Mouse (Mus musculus): ENCODE measurements around the gene Zfp235. TPM values are rescaled to one million over a fixed set of nuclear protein-coding genes. Genes with fewer than 3 reads are reported as not detected.

Zfp235 gene
- polyA plus RNA-seq, 1 experiment from 2014 or later = 22.0 TPM

DNA sequence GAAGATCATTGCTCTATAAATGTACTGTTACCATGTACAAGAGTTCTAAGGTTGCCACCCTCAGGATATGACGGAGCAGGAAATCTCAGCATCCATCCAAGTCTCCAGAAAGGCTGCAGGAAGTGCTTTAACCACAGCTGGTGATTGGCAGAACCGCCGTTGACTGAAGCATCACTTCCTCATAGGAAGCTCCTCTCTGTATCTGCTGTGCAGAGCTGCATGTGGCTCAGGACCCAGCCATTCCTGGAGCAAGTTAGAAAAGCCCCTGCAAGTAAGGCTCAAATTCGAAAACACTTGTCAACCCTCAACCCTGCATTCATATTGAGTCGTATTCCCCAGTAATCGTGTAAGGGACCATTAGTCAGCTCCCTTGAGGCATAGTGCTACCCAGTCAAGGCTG is 8.6 kb downstream of the Zfp235 start:
- Histone ChIP-seq H3K4me1 (no peaks in the 10 kb centered on the region), H3K27me3 (no peaks in the 10 kb centered on the region), H3K9me3 (peaks cover 16% of the 10 kb centered on the region), H3K36me3 (peaks cover 52% of the 10 kb centered on the region), H3K4me3 (no peak overlapping the region), H3K4me2 (replicated peaks) (no peak overlapping the region), H3K9ac (no peak overlapping the region), H3K27ac (no peak overlapping the region)
- ATAC-seq (ENCODE audit: low FRiP score, low read depth) = no peak
- WGBS = 92% methylated on average over 6 of the region's 6 CpGs

- H3K4me1 ChIP-seq = no peaks in the 10 kb centered on the region
- H3K4me3 ChIP-seq = no peak overlapping the region
- no peak overlapping the region for H3K9ac ChIP-seq
- ATAC-seq (ENCODE audit: low FRiP score, low read depth) = no peak
- H3K27me3 ChIP-seq = no peaks in the 10 kb centered on the region
- WGBS = 7% methylated on average over 1 of the region's 1 CpGs
- no peak overlapping the region for H3K4me2 ChIP-seq (replicated peaks)
- no peak overlapping the region for H3K27ac ChIP-seq
- no peaks in the 10 kb centered on the region for H3K36me3 ChIP-seq
- H3K9me3 ChIP-seq = 0 out of 2 replicates have a peak, but pooled peaks cover under 1% of the 10 kb centered on the region
These were observed 19.3 kb downstream of the Zfp235 start for GRCm38 (mm10) chr7:24153272-24153671.

GRCm38 (mm10) chr7:24172191-24172590 is 38.2 kb downstream of the Zfp235 start:
- ATAC-seq (ENCODE audit: low FRiP score, low read depth) = no peak
- 64% methylated on average over 4 of the region's 4 CpGs for WGBS
- no peaks in the 10 kb centered on the region for H3K27me3 ChIP-seq
- H3K9me3 ChIP-seq = no peaks in the 10 kb centered on the region
- H3K27ac ChIP-seq = no peak overlapping the region
- H3K4me1 ChIP-seq = no peaks in the 10 kb centered on the region
- H3K36me3 ChIP-seq = no peaks in the 10 kb centered on the region; the same call in 1 of the 2 replicates
- no peak overlapping the region for H3K4me2 ChIP-seq (replicated peaks)
- no peak overlapping the region for H3K4me3 ChIP-seq
- H3K9ac ChIP-seq = no peak overlapping the region

GRCm38 (mm10) chr7:24174618-24175336 is 40.8 kb downstream of the Zfp235 start, which contains the start of gene Zfp114:
Gene Zfp114 (plus strand): TSS chr7:24175060.
- no peaks in the 10 kb centered on the region; the same call in 1 of the 2 replicates for H3K36me3 ChIP-seq
- 12% methylated on average over 23 of the region's 23 CpGs for WGBS
- no peaks in the 10 kb centered on the region for H3K9me3 ChIP-seq
- ATAC-seq (ENCODE audit: low FRiP score, low read depth) = peak; percentile 89
- no peak within 1 kb of the TSS for H3K27ac ChIP-seq
- no peaks in the 10 kb centered on the region for H3K27me3 ChIP-seq
- peak within 1 kb of the TSS; percentile 78 for H3K9ac ChIP-seq
- H3K4me2 ChIP-seq (replicated peaks) = peak within 1 kb of the TSS; percentile 62
- peak within 1 kb of the TSS; percentile 61 for H3K4me3 ChIP-seq
- H3K4me1 ChIP-seq = no peaks in the 10 kb centered on the region

- no peak for ATAC-seq (ENCODE audit: low FRiP score, low read depth)
These were observed 41.4 kb downstream of the Zfp235 start for GRCm38 (mm10) chr7:24175337-24175711.

DNA sequence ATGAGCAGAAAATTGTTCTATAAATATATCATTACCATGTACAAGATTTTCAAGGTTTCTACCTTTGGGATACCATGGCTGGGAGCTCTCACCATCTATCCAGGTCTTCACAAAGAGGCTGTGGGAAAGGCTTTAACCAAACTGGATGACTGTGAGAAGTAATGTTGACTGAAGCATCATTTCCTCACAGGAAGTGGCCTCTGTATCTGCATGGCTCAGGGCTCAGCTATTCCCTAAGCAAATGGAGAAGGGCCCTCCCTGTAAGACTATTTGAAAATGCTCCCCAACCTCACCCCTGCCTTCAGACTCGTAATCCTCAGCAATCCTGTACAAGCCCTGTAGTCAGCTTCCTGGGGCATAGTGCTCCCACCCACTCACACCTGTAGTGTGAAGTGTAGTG is 53.6 kb downstream of the Zfp235 start:
- H3K36me3 ChIP-seq = no peaks in the 10 kb centered on the region
- ATAC-seq (ENCODE audit: low FRiP score, low read depth) = no peak
- no peak overlapping the region for H3K4me3 ChIP-seq
- 78% methylated on average over 1 of the region's 1 CpGs for WGBS
- H3K27me3 ChIP-seq = no peaks in the 10 kb centered on the region
- H3K27ac ChIP-seq = no peak overlapping the region
- H3K4me1 ChIP-seq = no peaks in the 10 kb centered on the region
- H3K9me3 ChIP-seq = no peaks in the 10 kb centered on the region; the same call in 1 of the 2 replicates
- no peak overlapping the region for H3K9ac ChIP-seq
- no peak overlapping the region for H3K4me2 ChIP-seq (replicated peaks)

More at GRCm38 (mm10) chr7:24175337-24175711, 41.4 kb downstream of the Zfp235 start:
- no peaks in the 10 kb centered on the region; the same call in 1 of the 2 replicates for H3K36me3 ChIP-seq
- H3K4me1 ChIP-seq = no peaks in the 10 kb centered on the region
- H3K9ac ChIP-seq = peak overlapping the region; percentile 78
- no peaks in the 10 kb centered on the region for H3K27me3 ChIP-seq
- H3K4me2 ChIP-seq (replicated peaks) = peak overlapping the region; percentile 62
- no peaks in the 10 kb centered on the region for H3K9me3 ChIP-seq
- H3K27ac ChIP-seq = no peak overlapping the region
- H3K4me3 ChIP-seq = peak overlapping the region; percentile 61
- WGBS = 56% methylated on average over 6 of the region's 6 CpGs

- Histone ChIP-seq H3K9ac (no peak overlapping the region), H3K27ac (no peak overlapping the region), H3K36me3 (peaks cover 10% of the 10 kb centered on the region), H3K27me3 (no peaks in the 10 kb centered on the region), H3K9me3 (peaks cover 5% of the 10 kb centered on the region), H3K4me3 (no peak overlapping the region), H3K4me1 (no peaks in the 10 kb centered on the region), H3K4me2 (replicated peaks) (no peak overlapping the region)
- WGBS = 76% methylated on average over 4 of the region's 4 CpGs
- ATAC-seq (ENCODE audit: low FRiP score, low read depth) = no peak
These were observed 55.1 kb downstream of the Zfp235 start for GRCm38 (mm10) chr7:24188901-24189570.

GRCm38 (mm10) chr7:24189571-24189944 is 55.6 kb downstream of the Zfp235 start:
- Histone ChIP-seq H3K9ac (no peak overlapping the region), H3K9me3 (peaks cover 7% of the 10 kb centered on the region), H3K36me3 (peaks cover 15% of the 10 kb centered on the region), H3K4me2 (replicated peaks) (no peak overlapping the region), H3K27ac (no peak overlapping the region), H3K4me3 (no peak overlapping the region), H3K4me1 (no peaks in the 10 kb centered on the region), H3K27me3 (no peaks in the 10 kb centered on the region)
- ATAC-seq (ENCODE audit: low FRiP score, low read depth) = no peak
- 82% methylated on average over 5 of the region's 5 CpGs for WGBS

- peaks cover 22% of the 10 kb centered on the region for H3K36me3 ChIP-seq
- H3K4me2 ChIP-seq (replicated peaks) = no peak overlapping the region
- no peak overlapping the region for H3K4me3 ChIP-seq
- no peaks in the 10 kb centered on the region for H3K4me1 ChIP-seq
- no peak overlapping the region for H3K27ac ChIP-seq
- no peaks in the 10 kb centered on the region for H3K27me3 ChIP-seq
- peaks cover 7% of the 10 kb centered on the region for H3K9me3 ChIP-seq
- 89% methylated on average over 2 of the region's 2 CpGs for WGBS
- ATAC-seq (ENCODE audit: low FRiP score, low read depth) = no peak
- H3K9ac ChIP-seq = no peak overlapping the region
These were observed 57.4 kb downstream of the Zfp235 start for GRCm38 (mm10) chr7:24191361-24191760.

Other genes with a start within 250 kb of the Zfp235 start
- not detected in 2 replicates for gene Vmn1r178, start 242.2 kb upstream of the Zfp235 start, polyA plus RNA-seq (2015; fragmentation: Nextera tagmentation; extraction: Ambion mirVana)
- not detected in 2 replicates for gene Vmn1r179, start 207.2 kb upstream of the Zfp235 start, polyA plus RNA-seq (2015; fragmentation: Nextera tagmentation; extraction: Ambion mirVana)
- gene Vmn1r180, start 183.5 kb upstream of the Zfp235 start, polyA plus RNA-seq (2015; fragmentation: Nextera tagmentation; extraction: Ambion mirVana) = not detected in 2 replicates
- gene Vmn1r181, start 159.6 kb upstream of the Zfp235 start, polyA plus RNA-seq (2015; fragmentation: Nextera tagmentation; extraction: Ambion mirVana) = not detected in 2 replicates
- not detected in 2 replicates for gene V1rd19, start 132.5 kb upstream of the Zfp235 start, polyA plus RNA-seq (2015; fragmentation: Nextera tagmentation; extraction: Ambion mirVana)
- not detected in 2 replicates for gene Vmn1r183, start 80.9 kb upstream of the Zfp235 start, polyA plus RNA-seq (2015; fragmentation: Nextera tagmentation; extraction: Ambion mirVana)
- gene Zfp180, start 52.2 kb upstream of the Zfp235 start, polyA plus RNA-seq (2015; fragmentation: Nextera tagmentation; extraction: Ambion mirVana) = 23.0 and 25.2 TPM in 2 replicates
- gene Zfp112, start 21.9 kb upstream of the Zfp235 start, polyA plus RNA-seq (2015; fragmentation: Nextera tagmentation; extraction: Ambion mirVana) = 9.1 and 9.9 TPM in 2 replicates
- gene Zfp114, start 40.9 kb downstream of the Zfp235 start, polyA plus RNA-seq (2015; fragmentation: Nextera tagmentation; extraction: Ambion mirVana) = 5.6 and 7.1 TPM in 2 replicates
- gene Zfp111, start 77.3 kb downstream of the Zfp235 start, polyA plus RNA-seq (2015; fragmentation: Nextera tagmentation; extraction: Ambion mirVana) = 10.5 and 11.3 TPM in 2 replicates
- gene Zfp109, start 103.4 kb downstream of the Zfp235 start, polyA plus RNA-seq (2015; fragmentation: Nextera tagmentation; extraction: Ambion mirVana) = 6.1 and 6.9 TPM in 2 replicates
- gene Zfp108, start 120.6 kb downstream of the Zfp235 start, polyA plus RNA-seq (2015; fragmentation: Nextera tagmentation; extraction: Ambion mirVana) = 5.4 and 5.5 TPM in 2 replicates
- 8.9 and 9.8 TPM in 2 replicates for gene Zfp93, start 136.3 kb downstream of the Zfp235 start, polyA plus RNA-seq (2015; fragmentation: Nextera tagmentation; extraction: Ambion mirVana)
- 54.1 and 63.5 TPM in 2 replicates for gene Zfp61, start 167.1 kb downstream of the Zfp235 start, polyA plus RNA-seq (2015; fragmentation: Nextera tagmentation; extraction: Ambion mirVana)
- gene Zfp94, start 182.5 kb downstream of the Zfp235 start, polyA plus RNA-seq (2015; fragmentation: Nextera tagmentation; extraction: Ambion mirVana) = 15.0 and 16.0 TPM in 2 replicates
- not detected in 2 replicates for gene Tescl, start 199.8 kb downstream of the Zfp235 start, polyA plus RNA-seq (2015; fragmentation: Nextera tagmentation; extraction: Ambion mirVana)
- gene Lypd5, start 215.0 kb downstream of the Zfp235 start, polyA plus RNA-seq (2015; fragmentation: Nextera tagmentation; extraction: Ambion mirVana) = not detected in 2 replicates
- gene Kcnn4, start 236.1 kb downstream of the Zfp235 start, polyA plus RNA-seq (2015; fragmentation: Nextera tagmentation; extraction: Ambion mirVana) = 1.4 and 2.4 TPM in 2 replicates